Mouse (Mus musculus) adrenal gland (tissue): ENCODE measurements at regions not wholly inside any gene's neighbourhood (a gene's known extent, or its start where the extent isn't known, plus 50 kb on each side); places are given as distances from the start of the nearest gene placed in this dataset.

Experiments used
- intact Hi-C: fragments of 180-260 bp; cut with DNase I; formaldehyde crosslinking; loops from one replicate; pipeline ENCODE4 v1.15.1; 2025

DNA sequence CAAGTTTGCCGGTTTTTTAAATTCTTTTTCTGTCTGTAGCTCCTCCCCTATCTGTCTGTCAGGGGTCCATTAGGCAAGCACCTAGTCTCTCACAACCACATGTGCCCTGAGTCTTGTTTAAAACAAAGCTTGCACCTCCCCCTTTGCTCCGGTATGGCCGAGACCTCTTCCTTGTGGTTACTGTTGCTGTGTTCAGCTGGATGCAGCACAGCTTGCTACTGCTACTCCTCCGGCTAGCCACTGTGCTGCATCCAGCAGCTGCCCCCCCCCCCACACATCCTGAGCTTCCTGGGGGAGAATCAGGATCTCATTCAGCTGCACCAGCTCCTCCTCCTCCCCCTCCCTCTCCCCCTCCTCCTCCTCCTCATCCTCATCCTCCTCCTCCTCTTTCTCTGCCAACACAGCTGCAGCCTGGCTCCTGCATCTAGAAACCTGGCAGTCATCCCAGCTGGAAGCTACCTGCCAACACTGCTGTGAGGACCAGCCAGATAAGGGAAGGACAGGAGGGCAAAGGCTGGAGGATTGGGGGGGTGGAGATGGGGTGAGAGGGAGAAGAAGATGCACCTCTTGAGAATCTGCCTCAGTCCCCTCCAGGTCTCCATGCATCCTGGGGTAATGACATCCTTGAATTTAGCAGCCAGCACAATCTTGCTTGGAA is 114.8 kb upstream of the Tmem260 start:
- intact Hi-C loops: no loop called here

DNA sequence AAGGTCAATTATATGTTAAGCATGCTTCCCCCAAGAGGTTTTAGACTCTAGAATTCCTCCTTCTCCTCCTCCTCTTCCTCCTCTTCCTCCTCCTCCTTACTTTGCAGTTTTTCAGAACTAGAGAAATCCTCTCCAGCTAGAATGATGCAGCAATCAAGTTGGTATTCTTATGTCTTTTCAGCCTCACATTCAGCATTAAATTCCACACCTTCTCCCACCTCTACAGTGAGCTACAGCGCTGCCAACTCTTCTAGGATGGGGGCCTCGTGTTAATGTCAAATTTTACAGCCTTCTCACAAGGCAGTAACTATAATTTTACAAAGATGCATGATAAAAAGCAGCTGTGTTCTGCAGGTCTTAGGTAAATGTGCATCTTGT is 114.3 kb upstream of the Tmem260 start:
- intact Hi-C loops: no loop called here

DNA sequence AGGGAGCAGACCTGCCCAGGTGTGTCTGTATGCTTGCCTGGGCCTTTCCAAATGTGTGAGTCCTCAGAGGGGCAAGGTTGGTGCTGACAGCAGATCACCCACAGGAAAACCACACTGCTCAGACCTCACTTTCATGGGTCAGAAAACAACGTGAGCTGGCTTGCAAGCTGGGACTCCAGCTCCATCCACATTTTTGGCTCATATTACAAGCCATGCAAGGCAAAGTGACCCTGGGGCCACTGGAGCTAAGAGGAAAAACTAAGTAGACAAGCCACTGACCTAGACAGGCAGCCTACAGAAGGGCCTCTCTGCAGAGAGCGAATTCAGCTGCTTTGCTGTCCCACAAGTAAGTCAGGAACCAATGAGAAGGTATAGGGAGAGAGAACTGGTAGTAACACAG is 113.7 kb upstream of the Tmem260 start:
- intact Hi-C loops: no loop called here

GRCm38 (mm10) chr14:48332660-48333059 is 113.3 kb upstream of the Tmem260 start:
- intact Hi-C loops: no loop called here

GRCm38 (mm10) chr14:48334106-48334809 is 111.7 kb upstream of the Tmem260 start:
- intact Hi-C loops: no loop called here

GRCm38 (mm10) chr14:48339434-48339833 is 106.5 kb upstream of the Tmem260 start:
- intact Hi-C loops: no loop called here

- intact Hi-C loops: no loop called here
Observed at GRCm38 (mm10) chr14:48342944-48343343, 103.0 kb upstream of the Tmem260 start.

- intact Hi-C loops: no loop called here
Observed at GRCm38 (mm10) chr14:48345956-48346355, 100.0 kb upstream of the Tmem260 start.

DNA sequence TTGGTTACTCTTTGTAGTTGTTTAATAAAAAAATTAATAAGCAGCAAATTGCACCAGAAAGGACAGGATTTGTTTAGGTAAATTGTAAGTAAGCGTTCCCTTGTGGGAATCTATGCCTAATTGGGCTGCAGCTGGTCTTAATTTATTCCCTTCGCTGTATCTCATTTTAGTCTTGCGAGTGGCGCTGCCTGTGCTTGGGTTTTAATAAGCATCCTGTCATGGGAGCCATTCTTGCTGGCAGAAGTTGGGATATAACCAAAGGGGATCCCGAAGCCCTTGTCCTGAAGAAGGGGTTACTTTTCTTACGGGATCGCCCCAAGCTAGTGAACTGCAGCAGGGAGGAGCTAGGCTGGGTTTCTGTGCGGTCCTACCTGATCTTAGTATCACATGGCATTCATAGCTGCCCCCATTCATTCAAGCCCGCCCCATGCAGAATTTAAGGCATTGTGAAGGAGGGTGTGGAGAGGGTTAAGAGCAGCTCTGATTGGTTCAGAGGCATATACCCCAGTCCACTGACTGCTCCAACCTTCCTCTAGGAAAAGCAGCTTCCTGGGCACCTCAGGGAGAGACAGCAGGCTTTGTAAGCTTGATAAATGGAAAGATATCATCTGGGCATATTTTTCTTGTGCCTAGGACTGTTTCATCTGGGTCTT is 96.4 kb upstream of the Tmem260 start:
- intact Hi-C loops: no loop called here

GRCm38 (mm10) chr14:48351652-48352051 is 94.3 kb upstream of the Tmem260 start:
- intact Hi-C loops: no loop called here

GRCm38 (mm10) chr14:48352825-48353224 is 93.1 kb upstream of the Tmem260 start:
- intact Hi-C loops: no loop called here

GRCm38 (mm10) chr14:48354176-48354575 is 91.7 kb upstream of the Tmem260 start:
- intact Hi-C loops: no loop called here

- intact Hi-C loops: loop anchor here (5.0 kb wide), 1 partner anchor 220 kb away; no protein-coding TSS in a partner anchor
Observed at GRCm38 (mm10) chr14:48357441-48357840, 88.5 kb upstream of the Tmem260 start.

DNA sequence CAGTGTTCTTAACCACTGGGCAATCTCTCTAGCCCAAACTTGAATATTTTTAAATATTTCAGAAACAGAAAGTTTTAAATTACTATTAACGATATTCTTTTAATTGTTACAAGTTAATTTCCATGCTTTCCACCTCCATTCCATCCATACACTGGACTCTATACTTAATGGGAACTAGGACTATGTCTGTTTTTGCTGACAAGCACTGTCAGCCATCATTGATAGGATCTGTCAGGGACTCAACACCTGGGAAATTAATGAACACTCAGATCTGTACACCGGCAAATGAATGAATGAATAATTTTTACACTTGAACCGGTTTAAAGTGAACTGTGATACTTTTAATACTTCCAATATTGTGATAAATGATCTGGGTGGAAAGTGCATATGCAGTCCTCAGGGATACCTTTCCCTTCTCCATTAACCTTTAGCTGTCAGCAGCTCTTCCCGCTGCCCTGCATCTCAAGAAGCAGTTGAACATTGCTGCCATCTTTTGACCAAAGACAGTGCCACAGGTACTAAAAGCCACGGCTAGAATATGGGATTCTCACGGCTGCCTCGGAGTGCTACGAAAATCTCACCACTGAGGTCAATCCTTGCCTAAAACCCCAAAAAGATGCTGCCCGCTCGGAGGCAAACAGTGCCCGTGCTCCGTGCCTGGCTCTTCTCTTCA is 87.3 kb upstream of the Tmem260 start:
- intact Hi-C loops: loop anchor here (5.0 kb wide), 1 partner anchor 221 kb away; no protein-coding TSS in a partner anchor

GRCm38 (mm10) chr14:48361820-48362219 is 84.1 kb upstream of the Tmem260 start:
- intact Hi-C loops: loop anchor here (10.0 kb wide), 2 partner anchors 753 to 767 kb away; no protein-coding TSS in a partner anchor

DNA sequence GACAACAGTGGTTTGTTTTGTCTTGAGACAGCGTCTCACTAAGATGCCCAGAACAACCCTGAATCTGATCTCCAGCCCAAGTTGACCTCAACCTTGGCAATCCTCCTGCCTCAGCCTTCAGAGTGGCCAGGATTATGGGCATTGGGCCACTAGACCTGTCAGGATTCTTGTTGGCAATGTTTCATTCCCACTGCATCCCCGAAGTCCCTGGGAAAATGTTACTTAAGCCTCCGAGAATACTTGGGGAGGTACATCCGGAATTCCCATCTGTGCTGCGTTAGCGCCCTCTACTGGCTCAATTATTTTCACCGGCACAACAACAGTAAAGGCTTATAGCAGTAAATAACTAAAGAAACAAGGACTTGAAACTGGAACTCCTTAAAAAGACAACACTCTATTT is 78.9 kb upstream of the Tmem260 start:
- intact Hi-C loops: loop anchor here (2.0 to 10.0 kb wide), 3 partner anchors 614 to 772 kb away; no protein-coding TSS in a partner anchor

GRCm38 (mm10) chr14:48370322-48370721 is 75.6 kb upstream of the Tmem260 start:
- intact Hi-C loops: loop anchor here (1.0 to 10.0 kb wide), 3 partner anchors 77 to 614 kb away; partner anchors contain the start of gene Tmem260

- intact Hi-C loops: loop anchor here (5.0 to 10.0 kb wide), 2 partner anchors 76 to 613 kb away; partner anchors contain the start of gene Tmem260
Observed at GRCm38 (mm10) chr14:48371766-48372165, 74.2 kb upstream of the Tmem260 start.

DNA sequence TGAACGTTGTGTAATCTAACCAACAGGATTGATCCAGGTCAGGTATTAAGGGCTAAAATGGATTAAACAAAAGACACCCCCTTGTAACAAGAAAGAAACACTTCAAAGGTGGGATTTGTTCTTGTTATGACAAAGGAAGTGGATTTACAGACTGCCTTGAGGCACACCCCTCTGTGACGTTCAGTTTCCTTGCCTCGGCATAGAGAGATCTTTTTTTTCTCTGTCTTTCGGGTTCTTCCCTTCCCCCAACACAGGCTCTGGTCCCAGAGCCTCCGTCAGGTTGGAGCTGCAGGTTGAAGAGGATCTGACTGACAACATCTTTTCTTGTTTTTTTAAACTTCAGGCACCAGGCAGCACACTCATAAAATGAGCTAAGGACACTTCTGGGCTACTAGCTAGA is 69.8 kb upstream of the Tmem260 start:
- intact Hi-C loops: loop anchor here (10.0 kb wide), 1 partner anchor 609 kb away; no protein-coding TSS in a partner anchor
